Mouse (Mus musculus) adrenal gland, adult 2 months (tissue): ENCODE measurements around the gene Olfr122. TPM values are rescaled to one million over a fixed set of nuclear protein-coding genes. Genes with fewer than 3 reads are reported as not detected.

Source experiments
- DNase-seq: peaks from one replicate; pipeline ENCODE4 v3.0.0; 2021
- long read RNA-seq: library from polyadenylated mRNA; stranded (forward); transcript quantifications from one replicate; pipeline ENCODE4 v2.0.0, GENCODE M21; 2021
- polyA plus RNA-seq: library from polyadenylated mRNA; depleted of rRNA; stranded (reverse); fragments of >200 nt; gene quantifications from 2 replicates; pipeline ENCODE4 v1.2.3, GENCODE M21; 2012; rRNA removed
- total RNA-seq, 2 experiments: library from RNA; stranded (reverse); gene quantifications; 2 replicates each; pipeline ENCODE4 v1.2.3; 2021

Olfr122 gene
- not detected for total RNA-seq
- not detected in 2 replicates for polyA plus RNA-seq
- long read RNA-seq = 0 reads

- DNase-seq = no peak
Observed at GRCm38 (mm10) chr17:37768307-37768706, at the start of gene Olfr122. Olfr122 (plus strand) TSS chr17:37768607.

DNA sequence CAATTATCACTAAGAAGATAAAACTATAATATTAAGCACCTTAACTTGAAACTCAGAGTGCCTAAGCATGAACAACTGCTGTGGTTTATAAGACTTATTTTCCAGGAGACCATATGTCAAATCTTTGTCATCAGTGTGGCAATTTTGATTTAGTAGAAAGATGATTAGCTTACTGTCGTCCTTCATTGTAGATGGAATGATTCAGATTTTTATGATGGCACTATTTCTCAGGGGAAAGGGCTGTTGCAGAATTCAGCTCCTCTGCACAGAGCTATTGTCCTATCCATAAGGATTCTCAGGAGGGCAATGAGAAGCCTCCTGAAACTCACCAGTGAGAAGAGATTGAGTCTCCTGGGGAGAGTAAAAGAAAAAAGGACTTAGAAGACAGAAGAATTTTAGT lies 46.9 kb upstream of the Olfr122 start, which contains the start of gene Olfr120:
TSS of gene Olfr120 (plus strand) at position 301 of the 400 bp plus-strand sequence.
- no peak for DNase-seq

GRCm38 (mm10) chr17:37738070-37738469 lies 30.3 kb upstream of the Olfr122 start:
- no peak for DNase-seq

GRCm38 (mm10) chr17:37793229-37793628 lies 24.8 kb downstream of the Olfr122 start, which contains the start of gene Olfr123:
Olfr123 (plus strand) TSS chr17:37793529.
- no peak for DNase-seq

- no peak for DNase-seq
Observed at GRCm38 (mm10) chr17:37799588-37799987, 31.2 kb downstream of the Olfr122 start, which contains the start of gene Olfr124. Olfr124 (plus strand) TSS chr17:37799888.

Other genes starting within 250 kb of the Olfr122 start
- not detected for gene Olfr112, start 199.2 kb upstream of the Olfr122 start, total RNA-seq
- gene Olfr112, start 199.2 kb upstream of the Olfr122 start, polyA plus RNA-seq = not detected in 2 replicates
- not detected for gene Olfr113, start 190.9 kb upstream of the Olfr122 start, total RNA-seq
- gene Olfr113, start 190.9 kb upstream of the Olfr122 start, polyA plus RNA-seq = not detected in 2 replicates
- gene Olfr114, start 175.9 kb upstream of the Olfr122 start, total RNA-seq = not detected
- not detected in 2 replicates for gene Olfr114, start 175.9 kb upstream of the Olfr122 start, polyA plus RNA-seq
- not detected for gene Olfr115, start 141.5 kb upstream of the Olfr122 start, total RNA-seq
- gene Olfr115, start 141.5 kb upstream of the Olfr122 start, polyA plus RNA-seq = not detected in 2 replicates
- not detected for gene Olfr116, start 141.4 kb upstream of the Olfr122 start, total RNA-seq
- gene Olfr116, start 141.4 kb upstream of the Olfr122 start, polyA plus RNA-seq = not detected in 2 replicates
- not detected for gene Olfr117, start 104.8 kb upstream of the Olfr122 start, total RNA-seq
- not detected in 2 replicates for gene Olfr117, start 104.8 kb upstream of the Olfr122 start, polyA plus RNA-seq
- gene Olfr118, start 101.6 kb upstream of the Olfr122 start, total RNA-seq = not detected
- not detected in 2 replicates for gene Olfr118, start 101.6 kb upstream of the Olfr122 start, polyA plus RNA-seq
- gene Olfr119, start 72.0 kb upstream of the Olfr122 start, total RNA-seq = not detected
- gene Olfr119, start 72.0 kb upstream of the Olfr122 start, polyA plus RNA-seq = not detected in 2 replicates
- gene Olfr120, start 46.8 kb upstream of the Olfr122 start, total RNA-seq = not detected
- gene Olfr120, start 46.8 kb upstream of the Olfr122 start, polyA plus RNA-seq = not detected in 2 replicates
- not detected for gene Olfr121, start 19.8 kb upstream of the Olfr122 start, total RNA-seq
- not detected in 2 replicates for gene Olfr121, start 19.8 kb upstream of the Olfr122 start, polyA plus RNA-seq
- gene Olfr123, start 24.9 kb downstream of the Olfr122 start, total RNA-seq = not detected
- not detected in 2 replicates for gene Olfr123, start 24.9 kb downstream of the Olfr122 start, polyA plus RNA-seq
- gene Olfr124, start 31.3 kb downstream of the Olfr122 start, total RNA-seq = not detected
- not detected in 2 replicates for gene Olfr124, start 31.3 kb downstream of the Olfr122 start, polyA plus RNA-seq
- gene Olfr125, start 64.3 kb downstream of the Olfr122 start, total RNA-seq = not detected
- not detected in 2 replicates for gene Olfr125, start 64.3 kb downstream of the Olfr122 start, polyA plus RNA-seq
- not detected for gene Olfr126, start 78.9 kb downstream of the Olfr122 start, total RNA-seq
- gene Olfr126, start 78.9 kb downstream of the Olfr122 start, polyA plus RNA-seq = not detected in 2 replicates
- not detected for gene Olfr127, start 131.8 kb downstream of the Olfr122 start, total RNA-seq
- gene Olfr127, start 131.8 kb downstream of the Olfr122 start, polyA plus RNA-seq = not detected in 2 replicates
- gene Olfr128, start 151.9 kb downstream of the Olfr122 start, total RNA-seq = not detected
- gene Olfr128, start 151.9 kb downstream of the Olfr122 start, polyA plus RNA-seq = not detected in 2 replicates
- gene Olfr761, start 184.5 kb downstream of the Olfr122 start, total RNA-seq = not detected
- gene Olfr761, start 184.5 kb downstream of the Olfr122 start, polyA plus RNA-seq = not detected in 2 replicates